Mouse (Mus musculus) ES-Bruce4 (cell line): ENCODE measurements around the gene Gripap1. TPM values are rescaled to one million over a fixed set of nuclear protein-coding genes. Genes with fewer than 3 reads are reported as not detected.

Experiments
- H3K27ac ChIP-seq: 2 replicates; pipeline ENCODE4 v1.5.1; 2012; ENCODE audit warnings: low read length, inconsistent platforms; ENCODE audit not compliant: insufficient read depth
- H3K27me3 ChIP-seq: 2 replicates; pipeline ENCODE4 v1.6.1; 2012; ENCODE audit warnings: mild to moderate bottlenecking, low read length, inconsistent platforms; ENCODE audit not compliant: control insufficient read depth, poor library complexity, insufficient read depth, severe bottlenecking
- H3K36me3 ChIP-seq: 2 replicates; pipeline ENCODE4 v1.6.1; 2012; ENCODE audit warnings: inconsistent platforms, mild to moderate bottlenecking, low read length, moderate library complexity; ENCODE audit not compliant: control insufficient read depth, poor library complexity, insufficient read depth, severe bottlenecking
- H3K4me1 ChIP-seq: one replicate; pipeline ENCODE4 v1.8.1; 2011; ENCODE audit warnings: low read length; ENCODE audit not compliant: control insufficient read depth, insufficient read depth
- H3K4me3 ChIP-seq: 2 replicates; pipeline ENCODE4 v1.5.1; 2011; ENCODE audit warnings: low read depth, mild to moderate bottlenecking, low read length
- H3K9ac ChIP-seq: 2 replicates; pipeline ENCODE4 v1.6.1; 2012; ENCODE audit warnings: low read depth, mild to moderate bottlenecking, inconsistent platforms; ENCODE audit not compliant: poor library complexity, severe bottlenecking
- H3K9me3 ChIP-seq: replicated peaks from 2 replicates; pipeline ENCODE4 v1.6.1; 2012; ENCODE audit warnings: mild to moderate bottlenecking, low read length, inconsistent platforms; ENCODE audit not compliant: control insufficient read depth, poor library complexity, insufficient read depth, severe bottlenecking
- CTCF ChIP-seq: IDR thresholded peaks from one replicate; pipeline ENCODE4 v1.8.1; 2011; ENCODE audit warnings: low read depth, low read length
- EP300 ChIP-seq: IDR thresholded peaks from 2 replicates; pipeline ENCODE4 v1.6.1; 2011; ENCODE audit warnings: low read depth, low read length; ENCODE audit not compliant: insufficient read depth
- POLR2A ChIP-seq: IDR thresholded peaks from one replicate; pipeline ENCODE4 v1.8.1; 2011; ENCODE audit warnings: low read length; ENCODE audit not compliant: insufficient read depth
- polyA plus RNA-seq: library from polyadenylated mRNA; stranded (reverse); fragments of >200 nt; gene quantifications from 2 replicates; pipeline ENCODE4 v1.2.4, GENCODE M21; 2011; ENCODE audit warnings: low read depth; ENCODE audit not compliant: missing spikeins, insufficient read depth, insufficient read length

Gene Gripap1
- polyA plus RNA-seq, 1 experiment, result 19.2 TPM

- Histone ChIP-seq H3K4me1 (peaks cover 3% of the 10 kb centered on the region), H3K27ac (peak overlapping the region; percentile 41), H3K27me3 (no peaks in the 10 kb centered on the region), H3K9ac (no peak overlapping the region), H3K9me3 (no peaks in the 10 kb centered on the region), H3K4me3 (no peak overlapping the region), H3K36me3 (peaks cover 25% of the 10 kb centered on the region)
- TF ChIP-seq CTCF (no peak), POLR2A (no peak), EP300 (no peak)
Measured at GRCm38 (mm10) chrX:7775501-7776205, 13.9 kb upstream of the Gripap1 start.

DNA sequence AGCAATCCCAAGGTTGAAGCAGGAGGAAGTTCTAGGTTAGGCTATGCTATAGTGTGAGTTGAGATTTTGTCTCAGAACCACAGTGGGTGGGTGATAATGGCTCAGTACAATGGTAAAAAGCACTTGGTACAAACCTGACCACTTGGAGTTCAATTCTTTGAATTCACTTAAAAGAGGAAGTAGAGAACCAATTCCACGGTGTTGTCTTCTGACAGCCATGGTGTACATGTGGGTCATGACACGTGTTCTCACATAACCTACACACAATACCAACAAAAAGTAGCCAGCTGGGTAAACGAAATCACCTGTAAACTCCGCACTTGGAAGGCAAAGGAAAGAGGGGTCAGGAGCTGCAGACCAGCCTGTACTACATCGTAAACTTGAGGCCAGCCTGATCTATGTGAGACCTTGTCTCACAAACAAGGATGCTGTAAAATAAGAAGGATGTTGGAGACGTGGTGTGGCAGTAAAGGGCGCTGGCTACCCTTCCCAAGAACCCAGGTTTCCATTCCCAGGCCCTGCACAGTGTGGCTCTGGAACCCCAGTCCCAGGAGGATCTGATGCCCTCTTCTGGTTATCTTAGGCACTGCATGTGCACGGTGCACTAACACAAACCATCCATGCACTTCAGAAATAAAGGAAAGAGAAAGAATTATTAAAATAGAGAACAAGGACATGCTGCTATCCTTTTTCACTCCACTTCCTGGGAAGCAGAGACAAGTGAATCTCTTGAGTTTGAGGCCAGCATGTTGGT, 13.1 kb upstream of the Gripap1 start:
- Histone ChIP-seq H3K4me3 (no peak overlapping the region), H3K9ac (no peak overlapping the region), H3K4me1 (peaks cover 3% of the 10 kb centered on the region), H3K27ac (peak overlapping the region; percentile 41), H3K9me3 (no peaks in the 10 kb centered on the region), H3K27me3 (no peaks in the 10 kb centered on the region), H3K36me3 (peaks cover 20% of the 10 kb centered on the region)
- TF ChIP-seq POLR2A, result no peak
- no peak for TF ChIP-seq CTCF
- no peak for TF ChIP-seq EP300

GRCm38 (mm10) chrX:7778450-7779244, 10.9 kb upstream of the Gripap1 start:
- Histone ChIP-seq H3K4me1 (peaks cover 3% of the 10 kb centered on the region), H3K9me3 (no peaks in the 10 kb centered on the region), H3K9ac (no peak overlapping the region), H3K27ac (no peak overlapping the region), H3K36me3 (peaks cover 5% of the 10 kb centered on the region), H3K27me3 (no peaks in the 10 kb centered on the region), H3K4me3 (no peak overlapping the region)
- TF ChIP-seq POLR2A (no peak), CTCF (no peak), EP300 (no peak)

DNA sequence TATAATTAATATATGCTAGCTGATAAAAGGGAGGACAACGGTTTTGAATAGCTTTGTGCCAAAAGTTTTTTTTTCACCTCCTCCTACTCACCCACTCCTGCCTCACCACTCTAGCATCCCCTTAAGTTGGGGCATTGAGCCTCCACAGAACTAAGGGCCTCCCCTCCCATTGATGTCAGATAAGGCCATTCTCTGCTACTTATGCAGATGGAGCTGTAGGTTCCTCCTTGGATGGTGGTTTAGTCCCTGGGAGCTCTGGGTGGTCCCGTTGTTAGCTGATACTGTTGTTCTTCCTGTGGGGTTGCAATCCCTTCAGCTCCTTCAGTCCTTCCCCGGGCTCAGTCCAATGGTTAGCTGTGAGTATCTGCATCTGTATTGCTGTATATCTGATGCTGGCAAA, 10.3 kb upstream of the Gripap1 start:
- H3K9me3 ChIP-seq, result no peaks in the 10 kb centered on the region
- H3K27me3 ChIP-seq, result no peaks in the 10 kb centered on the region
- no peak overlapping the region for H3K9ac ChIP-seq
- H3K4me3 ChIP-seq, result no peak overlapping the region
- H3K4me1 ChIP-seq, result peaks cover 2% of the 10 kb centered on the region
- H3K36me3 ChIP-seq, result 0 out of 2 replicates have a peak, but pooled peaks cover 2% of the 10 kb centered on the region
- H3K27ac ChIP-seq, result no peak overlapping the region
- TF ChIP-seq EP300 (no peak), POLR2A (no peak), CTCF (no peak)

- Histone ChIP-seq H3K9me3 (no peaks in the 10 kb centered on the region), H3K4me1 (no peaks in the 10 kb centered on the region), H3K4me3 (no peak overlapping the region), H3K27me3 (no peaks in the 10 kb centered on the region), H3K36me3 (no peaks in the 10 kb centered on the region), H3K27ac (no peak overlapping the region), H3K9ac (no peak overlapping the region)
- TF ChIP-seq EP300 (no peak), POLR2A (no peak), CTCF (no peak)
Measured at GRCm38 (mm10) chrX:7782603-7783092, 6.9 kb upstream of the Gripap1 start.
